Mouse (Mus musculus) neural tube, embryonic 12.5 days (tissue): ENCODE data around the gene Map2k1. TPM values are rescaled to one million over a fixed set of nuclear protein-coding genes. Genes with fewer than 3 reads are reported as not detected.
"Not testable (repeated sequence)": the region's sequence is repeated elsewhere in the genome, so short reads cannot be mapped to it uniquely, and the experiment has no call there.

ENCODE experiments used
- ATAC-seq: fragments of 200-750 bp; cut with Nextera tagmentation; 2 replicates; pipeline ENCODE4 v1.8.0; 2017; ENCODE audit warnings: low read depth, mild to moderate bottlenecking, moderate TSS enrichment, moderate library complexity; ENCODE audit not compliant: low FRiP score
- H3K27ac ChIP-seq: fragments of 300-500 bp; sonication (generic); 2 replicates; pipeline ENCODE4 v1.5.1; 2016
- H3K27me3 ChIP-seq: fragments of 300-500 bp; sonication (generic); replicated peaks from 2 replicates; pipeline ENCODE4 v1.6.1; 2016; ENCODE audit warnings: mild to moderate bottlenecking
- H3K36me3 ChIP-seq: fragments of 300-500 bp; sonication (generic); 2 replicates; pipeline ENCODE4 v1.6.1; 2016; ENCODE audit warnings: mild to moderate bottlenecking
- H3K4me1 ChIP-seq: fragments of 300-500 bp; sonication (generic); 2 replicates; pipeline ENCODE4 v1.6.1; 2016
- H3K4me2 ChIP-seq: fragments of 300-500 bp; sonication (generic); replicated peaks from 2 replicates; pipeline ENCODE4 v1.6.1; 2016; ENCODE audit warnings: mild to moderate bottlenecking
- H3K4me3 ChIP-seq: fragments of 300-500 bp; sonication (generic); 2 replicates; pipeline ENCODE4 v1.5.1; 2016
- H3K9ac ChIP-seq: fragments of 300-500 bp; sonication (generic); 2 replicates; pipeline ENCODE4 v1.6.1; 2016; ENCODE audit warnings: mild to moderate bottlenecking
- H3K9me3 ChIP-seq: fragments of 300-500 bp; sonication (generic); 2 replicates; pipeline ENCODE4 v1.6.1; 2016; ENCODE audit warnings: mild to moderate bottlenecking
- WGBS: fragments of 180-500 bp; shearing (Covaris S2); methylation state at CpG from one replicate; pipeline ENCODE4 v1.1.7; 2016; 5-methylcytosine and 5-hydroxymethylcytosine counted together
- polyA plus RNA-seq: library from polyadenylated mRNA; unstranded; fragments of >200 nt; fragmentation: Nextera tagmentation; extraction: Ambion mirVana; gene quantifications from 2 replicates; pipeline ENCODE4 v1.2.1, GENCODE M21; 2016

Gene Map2k1
- polyA plus RNA-seq, 1 experiment from 2014 or later, result 64.1 TPM

GRCm38 (mm10) chr9:64219772-64220420 lies 33.5 kb downstream of the Map2k1 start:
- no peaks in the 10 kb centered on the region for H3K9me3 ChIP-seq
- ATAC-seq, result no peak
- no peak overlapping the region for H3K9ac ChIP-seq
- 87% methylated on average over 10 of the region's 10 CpGs for WGBS
- H3K4me3 ChIP-seq, result no peak overlapping the region
- H3K36me3 ChIP-seq, result no peaks in the 10 kb centered on the region
- H3K27ac ChIP-seq, result no peak overlapping the region
- H3K4me2 ChIP-seq, result no peak overlapping the region
- no peaks in the 10 kb centered on the region for H3K27me3 ChIP-seq
- H3K4me1 ChIP-seq, result peaks cover 3% of the 10 kb centered on the region; the same call in 1 of the 2 replicates

- Histone ChIP-seq H3K27ac (no peak overlapping the region), H3K9me3 (no peaks in the 10 kb centered on the region), H3K4me2 (no peak overlapping the region), H3K4me3 (no peak overlapping the region), H3K36me3 (no peaks in the 10 kb centered on the region), H3K4me1 (peaks cover 3% of the 10 kb centered on the region; the same call in 1 of the 2 replicates), H3K27me3 (no peaks in the 10 kb centered on the region), H3K9ac (no peak overlapping the region)
- ATAC-seq, result no peak
- WGBS, result 83% methylated on average over 1 of the region's 1 CpGs
Measured at GRCm38 (mm10) chr9:64219305-64219704, 34.1 kb downstream of the Map2k1 start.

- H3K9me3 ChIP-seq, result no peaks in the 10 kb centered on the region
- H3K4me2 ChIP-seq, result no peak overlapping the region
- no peaks in the 10 kb centered on the region for H3K27me3 ChIP-seq
- H3K4me3 ChIP-seq, result no peak overlapping the region
- ATAC-seq, result no peak
- H3K4me1 ChIP-seq, result peaks cover 3% of the 10 kb centered on the region; the same call in 1 of the 2 replicates
- no peaks in the 10 kb centered on the region for H3K36me3 ChIP-seq
- H3K9ac ChIP-seq, result no peak overlapping the region
- no peak overlapping the region for H3K27ac ChIP-seq
Measured at GRCm38 (mm10) chr9:64217887-64218286, 35.5 kb downstream of the Map2k1 start.

- Histone ChIP-seq H3K9me3 (no peaks in the 10 kb centered on the region), H3K4me2 (no peak overlapping the region), H3K4me1 (peaks cover 3% of the 10 kb centered on the region; the same call in 1 of the 2 replicates), H3K4me3 (no peak overlapping the region), H3K36me3 (peaks cover 6% of the 10 kb centered on the region; the same call in 1 of the 2 replicates), H3K9ac (no peak overlapping the region), H3K27me3 (no peaks in the 10 kb centered on the region), H3K27ac (no peak overlapping the region)
- WGBS, result 96% methylated on average over 2 of the region's 2 CpGs
- no peak for ATAC-seq
Measured at GRCm38 (mm10) chr9:64216641-64217040, 36.8 kb downstream of the Map2k1 start.

- H3K4me3 ChIP-seq, result no peak overlapping the region
- H3K4me2 ChIP-seq, result no peak overlapping the region
- peaks cover 3% of the 10 kb centered on the region; the same call in 1 of the 2 replicates for H3K4me1 ChIP-seq
- no peak for ATAC-seq
- H3K36me3 ChIP-seq, result peaks cover 6% of the 10 kb centered on the region; the same call in 1 of the 2 replicates
- H3K9me3 ChIP-seq, result no peaks in the 10 kb centered on the region
- H3K9ac ChIP-seq, result no peak overlapping the region
- 91% methylated on average over 4 of the region's 4 CpGs for WGBS
- no peak overlapping the region for H3K27ac ChIP-seq
- no peaks in the 10 kb centered on the region for H3K27me3 ChIP-seq
Measured at GRCm38 (mm10) chr9:64216090-64216489, 37.3 kb downstream of the Map2k1 start.

GRCm38 (mm10) chr9:64214452-64214851 lies 39.0 kb downstream of the Map2k1 start:
- Histone ChIP-seq H3K4me3 (no peak overlapping the region), H3K4me2 (no peak overlapping the region), H3K9ac (no peak overlapping the region), H3K9me3 (no peaks in the 10 kb centered on the region), H3K4me1 (no peaks in the 10 kb centered on the region), H3K36me3 (peaks cover 12% of the 10 kb centered on the region), H3K27me3 (no peaks in the 10 kb centered on the region), H3K27ac (no peak overlapping the region)
- 93% methylated on average over 17 of the region's 17 CpGs for WGBS
- ATAC-seq, result no peak

- Histone ChIP-seq H3K27ac (no peak overlapping the region), H3K9me3 (no peaks in the 10 kb centered on the region), H3K4me1 (no peaks in the 10 kb centered on the region), H3K4me2 (no peak overlapping the region), H3K4me3 (no peak overlapping the region), H3K27me3 (no peaks in the 10 kb centered on the region), H3K36me3 (peaks cover 38% of the 10 kb centered on the region), H3K9ac (no peak overlapping the region)
- no peak for ATAC-seq
- WGBS, result 88% methylated on average over 3 of the region's 3 CpGs
Measured at GRCm38 (mm10) chr9:64207509-64208084, 45.8 kb downstream of the Map2k1 start.

GRCm38 (mm10) chr9:64202866-64203265 lies 50.6 kb downstream of the Map2k1 start:
- Histone ChIP-seq H3K36me3 (peaks cover 28% of the 10 kb centered on the region), H3K4me2 (no peak overlapping the region), H3K9ac (no peak overlapping the region), H3K4me3 (no peak overlapping the region), H3K27ac (no peak overlapping the region), H3K27me3 (no peaks in the 10 kb centered on the region), H3K9me3 (no peaks in the 10 kb centered on the region), H3K4me1 (no peaks in the 10 kb centered on the region)
- no peak for ATAC-seq

GRCm38 (mm10) chr9:64202331-64202730 lies 51.1 kb downstream of the Map2k1 start:
- Histone ChIP-seq H3K4me3 (no peak overlapping the region), H3K9me3 (no peaks in the 10 kb centered on the region), H3K4me2 (no peak overlapping the region), H3K27me3 (no peaks in the 10 kb centered on the region), H3K27ac (no peak overlapping the region), H3K4me1 (no peaks in the 10 kb centered on the region), H3K9ac (no peak overlapping the region), H3K36me3 (peaks cover 27% of the 10 kb centered on the region)
- no peak for ATAC-seq

- H3K36me3 ChIP-seq, result peaks cover 27% of the 10 kb centered on the region
- 73% methylated on average over 2 of the region's 2 CpGs for WGBS
- no peaks in the 10 kb centered on the region for H3K9me3 ChIP-seq
- H3K27me3 ChIP-seq, result no peaks in the 10 kb centered on the region
- H3K9ac ChIP-seq, result no peak overlapping the region
- H3K4me3 ChIP-seq, result no peak overlapping the region
- no peaks in the 10 kb centered on the region for H3K4me1 ChIP-seq
- no peak overlapping the region for H3K4me2 ChIP-seq
- no peak for ATAC-seq
- no peak overlapping the region for H3K27ac ChIP-seq
Measured at GRCm38 (mm10) chr9:64199897-64200296, 53.5 kb downstream of the Map2k1 start.

GRCm38 (mm10) chr9:64198763-64199418 lies 54.5 kb downstream of the Map2k1 start:
- H3K4me2 ChIP-seq, ATAC-seq, H3K9ac ChIP-seq, H3K27me3 ChIP-seq, H3K4me1 ChIP-seq, H3K27ac ChIP-seq, H3K4me3 ChIP-seq, H3K9me3 ChIP-seq: not testable (repeated sequence)
- H3K36me3 ChIP-seq, result peaks cover 20% of the 10 kb centered on the region
- WGBS, result 94% methylated on average over 7 of the region's 7 CpGs

GRCm38 (mm10) chr9:64198068-64198762 lies 55.2 kb downstream of the Map2k1 start:
- ATAC-seq, result no peak
- H3K4me2 ChIP-seq, result no peak overlapping the region
- no peak overlapping the region for H3K4me3 ChIP-seq
- H3K4me1 ChIP-seq, result no peaks in the 10 kb centered on the region
- peaks cover 15% of the 10 kb centered on the region for H3K36me3 ChIP-seq
- H3K27me3 ChIP-seq, result no peaks in the 10 kb centered on the region
- H3K9ac ChIP-seq, result no peak overlapping the region
- WGBS, result 89% methylated on average over 5 of the region's 5 CpGs
- H3K27ac ChIP-seq, result no peak overlapping the region
- no peaks in the 10 kb centered on the region for H3K9me3 ChIP-seq
